Mouse (Mus musculus) E14TG2a.4 (cell line): ENCODE results near the gene Hapln4.

Source experiments
- H3K27me3 ChIP-seq: 2 replicates; pipeline ENCODE4 v1.6.1; 2014; ENCODE audit warnings: low read length, control low read depth; ENCODE audit not compliant: insufficient read depth
- H3K36me3 ChIP-seq: 2 replicates; pipeline ENCODE4 v1.6.1; 2014; ENCODE audit warnings: low read length, control low read depth; ENCODE audit not compliant: insufficient read depth
- H3K4me1 ChIP-seq: replicated peaks from 2 replicates; pipeline ENCODE4 v1.6.1; 2014; ENCODE audit warnings: low read depth, low read length, control low read depth
- H3K4me3 ChIP-seq: replicated peaks from 2 replicates; pipeline ENCODE4 v1.5.1; 2014; ENCODE audit warnings: mild to moderate bottlenecking, low read length
- H3K9me3 ChIP-seq: 2 replicates; pipeline ENCODE4 v1.6.1; 2014; ENCODE audit warnings: low read length, control low read depth
- CTCF ChIP-seq: conservative IDR thresholded peaks from 2 replicates; pipeline ENCODE4 v1.5.1; 2014; ENCODE audit warnings: low read length
- NANOG ChIP-seq: IDR thresholded peaks from 2 replicates; pipeline ENCODE4 v1.6.1; 2014; ENCODE audit warnings: borderline replicate concordance, low read length, mixed read lengths
- POU5F1 ChIP-seq: IDR thresholded peaks from 2 replicates; pipeline ENCODE4 v1.6.1; 2014; ENCODE audit warnings: low read length, borderline replicate concordance

Hapln4 gene

DNA sequence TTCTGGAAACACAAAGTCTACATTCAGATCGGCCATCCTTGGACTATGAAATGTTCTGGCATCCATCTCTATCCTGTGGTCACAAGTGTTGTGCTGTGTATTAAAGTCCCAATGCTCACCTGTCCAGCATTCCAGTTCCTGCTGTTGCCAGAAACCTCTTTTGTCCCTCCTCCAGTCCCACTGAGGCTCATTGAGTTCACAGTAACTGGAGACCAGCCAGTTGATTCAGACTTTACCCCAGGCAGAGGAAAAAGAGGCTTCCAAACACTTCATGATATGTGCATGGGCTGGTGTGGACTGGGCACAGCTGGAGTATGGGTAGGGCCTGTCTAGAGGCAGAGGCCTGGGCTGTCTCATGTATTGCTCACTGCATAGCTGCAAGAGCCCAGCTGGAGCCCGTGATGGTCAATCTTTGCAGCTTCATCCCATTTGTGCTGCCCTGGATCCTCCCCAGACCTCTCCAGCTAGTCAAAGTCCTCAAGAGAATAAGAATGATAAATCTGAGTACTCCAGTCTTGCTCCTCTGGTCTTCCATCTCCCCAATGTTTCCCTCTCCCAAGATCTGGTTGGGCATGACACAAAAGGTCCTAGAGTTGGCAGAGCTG lies 11.3 kb upstream of the Hapln4 start:
- TF ChIP-seq POU5F1 (no peak), NANOG (no peak), CTCF (no peak)
- Histone ChIP-seq H3K9me3 (no peaks in the 10 kb centered on the region), H3K4me1 (peaks cover 14% of the 10 kb centered on the region), H3K27me3 (peaks cover 36% of the 10 kb centered on the region), H3K36me3 (peaks cover 53% of the 10 kb centered on the region), H3K4me3 (peak overlapping the region; percentile 75)

GRCm38 (mm10) chr8:70072441-70073069 lies 10.7 kb upstream of the Hapln4 start, which contains the start of gene Tm6sf2:
Gene Tm6sf2, plus strand, starts transcription at chr8:70072924.
- no peaks in the 10 kb centered on the region for H3K9me3 ChIP-seq
- H3K36me3 ChIP-seq = peaks cover 48% of the 10 kb centered on the region
- H3K4me1 ChIP-seq = peaks cover 14% of the 10 kb centered on the region
- peaks cover 39% of the 10 kb centered on the region for H3K27me3 ChIP-seq
- H3K4me3 ChIP-seq = peak within 1 kb of the TSS; percentile 75
- TF ChIP-seq NANOG = no peak
- TF ChIP-seq POU5F1 = no peak
- TF ChIP-seq CTCF = no peak

- no peak for TF ChIP-seq POU5F1
- no peak for TF ChIP-seq NANOG
- no peak for TF ChIP-seq CTCF
- peaks cover 42% of the 10 kb centered on the region for H3K36me3 ChIP-seq
These were observed 10.1 kb upstream of the Hapln4 start for GRCm38 (mm10) chr8:70073120-70073519.

GRCm38 (mm10) chr8:70073682-70074081 lies 9.6 kb upstream of the Hapln4 start:
- no peak for TF ChIP-seq CTCF
- TF ChIP-seq NANOG = no peak
- TF ChIP-seq POU5F1 = no peak
- Histone ChIP-seq H3K4me3 (no peak overlapping the region), H3K4me1 (peaks cover 14% of the 10 kb centered on the region)

More at GRCm38 (mm10) chr8:70073120-70073519, 10.1 kb upstream of the Hapln4 start:
- H3K4me1 ChIP-seq = peaks cover 14% of the 10 kb centered on the region
- peak overlapping the region; percentile 75 for H3K4me3 ChIP-seq
- H3K27me3 ChIP-seq = peaks cover 40% of the 10 kb centered on the region
- no peaks in the 10 kb centered on the region for H3K9me3 ChIP-seq

GRCm38 (mm10) chr8:70081976-70082375 lies 1.3 kb upstream of the Hapln4 start:
- Histone ChIP-seq H3K4me1 (peaks cover 40% of the 10 kb centered on the region), H3K27me3 (peaks cover 86% of the 10 kb centered on the region), H3K4me3 (no peak overlapping the region), H3K9me3 (no peaks in the 10 kb centered on the region), H3K36me3 (no peaks in the 10 kb centered on the region)
- TF ChIP-seq CTCF (no peak), POU5F1 (no peak), NANOG (no peak)

More at GRCm38 (mm10) chr8:70073682-70074081, 9.6 kb upstream of the Hapln4 start:
- Histone ChIP-seq H3K27me3 (peaks cover 44% of the 10 kb centered on the region), H3K9me3 (no peaks in the 10 kb centered on the region), H3K36me3 (peaks cover 37% of the 10 kb centered on the region)

- no peak for TF ChIP-seq CTCF
- no peak for TF ChIP-seq NANOG
- no peak for TF ChIP-seq POU5F1
- peak overlapping the region; percentile 75 for H3K4me3 ChIP-seq
- H3K9me3 ChIP-seq = no peaks in the 10 kb centered on the region
- peaks cover 60% of the 10 kb centered on the region for H3K4me1 ChIP-seq
- H3K36me3 ChIP-seq = no peaks in the 10 kb centered on the region
- peaks cover 95% of the 10 kb centered on the region for H3K27me3 ChIP-seq
These were observed 1.2 kb downstream of the Hapln4 start for GRCm38 (mm10) chr8:70084191-70085065.

- H3K4me1 ChIP-seq = peaks cover 69% of the 10 kb centered on the region
- H3K9me3 ChIP-seq = no peaks in the 10 kb centered on the region
- no peaks in the 10 kb centered on the region for H3K36me3 ChIP-seq
- H3K27me3 ChIP-seq = peaks cover 90% of the 10 kb centered on the region
- no peak for TF ChIP-seq CTCF
- no peak for TF ChIP-seq POU5F1
- no peak for TF ChIP-seq NANOG
- no peak overlapping the region for H3K4me3 ChIP-seq
These were observed 2.9 kb downstream of the Hapln4 start for GRCm38 (mm10) chr8:70086151-70086550.

DNA sequence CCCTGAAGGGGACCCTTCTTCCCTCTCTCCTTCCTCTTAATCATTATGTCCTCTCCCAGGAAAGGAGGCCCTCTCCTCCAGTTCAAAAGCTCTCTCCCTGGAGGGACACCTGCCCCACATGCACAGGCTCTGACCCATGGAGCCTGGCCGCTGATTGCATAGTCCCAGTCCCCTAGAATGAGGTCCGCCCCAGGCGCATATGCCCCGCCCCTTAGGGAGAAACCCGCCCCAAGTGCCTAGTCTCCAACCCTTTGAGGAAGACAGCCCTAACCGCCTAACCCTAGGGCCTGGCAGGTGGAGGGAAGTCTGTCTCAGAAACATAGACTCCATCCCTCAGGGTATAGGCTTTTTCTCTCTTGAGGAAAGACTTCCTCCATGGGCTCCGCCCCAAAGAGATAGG lies 4.0 kb downstream of the Hapln4 start:
- Histone ChIP-seq H3K36me3 (no peaks in the 10 kb centered on the region), H3K4me3 (peak overlapping the region; percentile 79), H3K27me3 (peaks cover 82% of the 10 kb centered on the region), H3K4me1 (peaks cover 69% of the 10 kb centered on the region), H3K9me3 (no peaks in the 10 kb centered on the region)
- TF ChIP-seq POU5F1 = no peak
